Mouse (Mus musculus): ENCODE measurements around the gene Scnn1b.

Gene Scnn1b

GRCm38 (mm10) chr7:121913944-121914343 lies 49.1 kb downstream of the Scnn1b start:
- no peak for DNase-seq (ENCODE audit: low spot score in 2 of 2)

DNA sequence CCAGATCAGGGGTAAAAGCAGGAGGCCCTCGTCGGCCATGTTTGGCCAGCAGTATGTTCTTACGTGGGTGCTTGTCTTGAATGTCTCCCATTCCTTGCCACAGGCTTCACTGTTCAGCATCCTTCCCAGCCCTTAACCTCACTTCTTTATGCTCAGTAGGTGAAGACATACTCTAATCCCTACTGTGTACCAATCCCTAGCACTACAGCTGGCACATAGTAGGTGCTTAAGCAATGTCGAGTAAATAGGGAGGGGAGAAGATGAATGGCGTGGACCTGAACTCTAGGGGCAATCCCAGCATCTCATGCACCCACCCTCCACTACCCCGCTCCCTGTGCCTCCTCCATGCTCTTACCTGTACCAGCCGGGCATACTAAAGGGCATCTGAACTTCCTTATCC lies 59.5 kb downstream of the Scnn1b start:
- no peak for DNase-seq (ENCODE audit: low spot score in 2 of 2)

GRCm38 (mm10) chr7:121927882-121928281 lies 63.0 kb downstream of the Scnn1b start:
- DNase-seq (ENCODE audit: low spot score in 2 of 2), result no peak

DNA sequence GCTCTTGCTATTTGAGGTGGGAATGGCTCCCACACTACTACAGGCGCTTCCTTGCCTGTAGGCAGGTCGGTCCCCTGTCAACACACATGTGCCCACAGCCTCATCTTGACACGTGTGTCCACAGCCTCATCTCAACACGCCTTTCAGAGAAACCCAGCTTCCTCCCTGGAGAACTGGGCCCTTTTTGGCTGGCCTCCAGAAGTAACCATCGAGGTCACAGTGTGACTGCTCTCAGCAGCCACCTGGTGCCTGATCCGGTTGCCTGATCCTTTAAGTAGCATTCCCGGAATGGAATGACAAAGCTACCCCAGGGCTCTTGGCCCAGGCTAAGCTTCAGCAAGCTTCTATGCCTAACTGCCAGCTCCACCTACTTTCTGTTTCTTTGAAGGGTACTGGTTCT lies 66.4 kb downstream of the Scnn1b start:
- DNase-seq (ENCODE audit: low spot score in 2 of 2), result no peak

DNA sequence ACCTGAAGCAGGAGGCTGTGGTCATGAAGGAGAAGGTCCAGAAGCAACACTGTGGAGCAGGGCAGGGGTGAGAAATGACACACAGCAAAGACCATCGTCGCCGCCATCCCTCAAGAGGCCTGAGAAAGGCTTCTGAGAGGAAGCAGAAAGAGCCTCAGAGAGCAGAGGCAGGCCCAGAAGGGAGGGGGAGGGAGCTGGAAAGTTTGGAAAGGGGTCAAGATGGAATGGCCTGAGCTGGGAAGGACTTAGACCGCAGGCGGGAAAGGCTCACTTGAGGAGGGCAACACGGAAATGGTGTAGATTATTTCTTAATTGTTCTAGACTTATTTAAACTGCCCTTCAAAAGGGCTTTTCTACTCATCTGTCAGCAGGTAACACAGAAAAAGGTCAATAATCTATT lies 68.8 kb downstream of the Scnn1b start:
- no peak for DNase-seq (ENCODE audit: low spot score in 2 of 2)

- DNase-seq (ENCODE audit: low spot score in 2 of 2), result no peak
Observed at GRCm38 (mm10) chr7:121934346-121934745, 69.5 kb downstream of the Scnn1b start.

- DNase-seq (ENCODE audit: low spot score in 2 of 2), result no peak
Observed at GRCm38 (mm10) chr7:121935906-121936794, 71.3 kb downstream of the Scnn1b start.

DNA sequence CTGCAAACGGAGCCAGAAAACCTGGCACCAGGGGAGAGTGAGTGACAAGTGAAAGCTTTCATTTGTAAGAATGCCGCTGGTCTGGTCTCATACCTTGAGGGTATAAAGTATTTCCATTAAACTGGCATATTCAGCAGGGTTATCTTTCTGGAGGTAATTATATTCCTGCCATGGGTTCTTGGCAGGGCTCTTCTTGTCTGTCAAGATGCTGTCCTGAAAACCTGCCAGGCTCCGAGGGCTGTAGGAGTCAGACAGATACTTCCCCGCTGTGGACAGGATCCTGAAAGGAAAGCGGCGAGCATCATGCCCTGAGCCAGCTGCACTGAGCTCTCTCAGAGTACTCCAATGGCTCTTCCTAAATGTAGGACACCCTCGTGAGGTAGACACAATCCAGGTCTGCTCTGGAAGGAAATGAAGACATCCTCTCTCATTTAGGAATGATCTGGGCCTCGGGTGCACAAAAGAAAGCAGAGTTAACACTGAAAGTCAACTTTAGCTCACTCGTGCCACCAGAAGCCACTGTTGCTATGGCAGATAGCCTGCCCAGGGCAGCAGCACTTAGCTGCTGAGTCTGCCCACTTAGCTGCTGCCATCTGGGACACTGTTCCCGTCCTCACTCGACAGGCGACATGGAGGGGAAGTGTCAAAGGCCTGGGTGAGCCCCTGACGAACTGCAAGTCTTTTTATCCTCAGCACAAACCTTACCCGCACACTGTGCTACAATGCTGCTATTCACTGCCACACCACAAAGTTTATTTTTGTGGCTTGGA lies 72.2 kb downstream of the Scnn1b start:
- DNase-seq (ENCODE audit: low spot score in 2 of 2), result no peak

DNA sequence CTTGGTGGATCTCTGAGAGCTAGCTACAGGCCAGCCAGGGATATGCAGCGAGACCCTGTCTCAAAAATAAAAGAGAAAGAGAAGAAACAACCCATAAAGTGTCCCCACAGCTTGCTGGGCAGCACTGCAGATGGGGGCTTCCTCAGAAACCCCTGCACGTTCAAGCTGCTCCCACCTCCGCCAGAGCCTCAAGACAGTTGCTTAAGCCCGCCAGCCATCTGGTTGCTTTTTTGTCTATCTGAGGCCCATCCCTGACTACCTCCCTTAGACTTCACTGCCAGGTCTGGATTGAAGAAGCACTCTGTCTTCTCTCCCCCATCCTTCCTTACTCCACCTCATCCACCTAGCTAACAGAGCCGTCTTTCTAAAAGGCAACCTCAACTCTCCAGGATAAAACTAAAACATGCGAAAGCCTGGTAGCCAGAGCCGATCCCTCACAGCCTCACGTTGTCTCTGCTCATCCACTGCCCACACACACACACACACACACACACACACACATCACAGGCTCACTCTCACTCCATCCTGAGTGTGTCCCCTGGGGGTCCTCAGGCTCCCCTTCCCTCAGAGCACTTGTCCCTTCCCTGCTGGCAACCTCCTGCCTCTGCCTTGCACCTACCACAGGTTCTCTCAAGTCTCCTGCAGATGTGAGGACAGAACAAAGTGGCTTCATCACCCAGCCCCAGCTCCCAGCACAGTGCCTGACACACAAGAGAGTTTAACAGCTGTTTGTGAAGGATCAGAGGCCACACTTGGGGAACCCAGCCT lies 73.5 kb downstream of the Scnn1b start:
- no peak for DNase-seq (ENCODE audit: low spot score in 2 of 2)

DNA sequence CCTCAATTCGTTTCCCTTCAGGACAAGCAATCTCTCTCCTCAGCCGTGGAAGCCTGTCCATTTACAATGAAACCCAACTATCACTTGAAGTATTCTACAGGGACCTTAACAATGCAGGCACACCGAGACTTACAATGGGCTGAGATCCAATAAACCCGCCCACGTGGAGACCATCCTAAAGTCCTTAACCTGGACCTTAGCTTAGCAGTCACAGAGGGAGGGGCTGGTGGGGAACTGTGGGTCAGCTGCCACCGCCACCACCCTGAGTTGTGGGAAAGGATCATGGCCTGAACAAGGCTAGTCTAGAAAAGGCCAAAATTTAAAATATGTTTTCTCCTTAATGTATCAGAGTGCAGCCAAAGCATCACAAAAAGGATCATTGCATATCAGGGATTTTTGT lies 74.4 kb downstream of the Scnn1b start:
- DNase-seq (ENCODE audit: low spot score in 2 of 2), result no peak

DNA sequence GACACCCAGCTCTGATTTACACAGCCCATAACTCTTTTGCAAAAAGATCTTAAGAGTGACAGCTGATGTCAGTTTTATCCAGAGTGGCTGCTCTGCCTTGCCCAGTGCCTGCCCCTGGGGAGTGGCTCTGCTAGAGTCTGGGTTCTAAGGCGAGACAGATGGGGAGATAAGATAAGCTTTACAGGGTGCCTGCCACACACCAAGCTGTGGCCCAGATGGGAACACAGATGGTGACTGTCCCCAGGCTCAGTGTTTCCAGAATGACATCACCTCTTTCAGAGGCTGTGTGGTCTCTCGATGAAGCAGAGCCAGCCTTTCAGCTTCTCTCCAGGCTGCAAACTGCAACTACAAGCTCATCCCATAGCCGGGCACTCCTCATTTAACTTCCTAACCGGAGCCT lies 74.9 kb downstream of the Scnn1b start:
- peak; percentile 66 to 73 for DNase-seq (ENCODE audit: low spot score in 2 of 2)

DNA sequence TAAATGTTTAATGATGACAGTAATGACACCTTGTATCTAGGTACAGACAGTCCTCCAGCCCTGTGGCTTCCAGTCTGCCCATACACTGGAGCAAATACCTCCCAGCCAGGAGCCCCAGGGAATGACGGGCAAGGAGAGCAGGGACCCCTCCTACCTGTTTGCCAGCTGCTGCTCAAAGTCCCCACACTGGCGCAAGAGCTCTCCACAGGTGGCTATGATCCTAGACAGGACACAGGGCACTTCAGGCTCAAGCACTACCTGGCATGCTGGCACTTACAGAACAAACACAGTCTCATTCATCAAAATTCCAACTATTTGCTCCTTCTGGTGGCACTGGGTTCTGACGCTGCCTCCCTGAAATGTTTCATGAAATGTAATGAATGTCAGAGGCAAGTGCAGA lies 76.2 kb downstream of the Scnn1b start:
- DNase-seq (ENCODE audit: low spot score in 2 of 2), result no peak

DNA sequence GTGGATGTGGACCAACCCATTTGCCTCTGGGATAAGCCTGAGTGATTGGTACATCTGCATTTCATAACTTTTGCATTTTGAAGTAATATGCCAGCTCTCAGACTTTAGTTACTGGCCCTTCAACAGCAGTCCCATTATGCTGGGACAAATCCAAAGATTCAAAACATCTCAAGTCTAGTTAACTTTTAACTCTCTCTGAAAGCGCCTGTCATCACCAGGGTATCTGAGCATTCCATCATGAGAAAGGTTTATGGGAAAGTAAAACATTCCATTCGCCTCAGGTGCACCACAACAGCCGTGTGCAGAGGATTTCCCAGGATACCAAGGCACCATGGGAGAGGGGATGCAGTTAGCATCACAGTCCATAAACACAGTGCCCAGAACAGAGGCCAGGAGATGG lies 76.8 kb downstream of the Scnn1b start:
- DNase-seq (ENCODE audit: low spot score in 2 of 2), result no peak

- no peak for DNase-seq (ENCODE audit: low spot score in 2 of 2)
Observed at GRCm38 (mm10) chr7:121942371-121942770, 77.5 kb downstream of the Scnn1b start.

GRCm38 (mm10) chr7:121946196-121946595 lies 81.4 kb downstream of the Scnn1b start:
- DNase-seq (ENCODE audit: low spot score in 2 of 2), result no peak

GRCm38 (mm10) chr7:121947513-121947912 lies 82.7 kb downstream of the Scnn1b start:
- no peak for DNase-seq (ENCODE audit: low spot score in 2 of 2)

DNA sequence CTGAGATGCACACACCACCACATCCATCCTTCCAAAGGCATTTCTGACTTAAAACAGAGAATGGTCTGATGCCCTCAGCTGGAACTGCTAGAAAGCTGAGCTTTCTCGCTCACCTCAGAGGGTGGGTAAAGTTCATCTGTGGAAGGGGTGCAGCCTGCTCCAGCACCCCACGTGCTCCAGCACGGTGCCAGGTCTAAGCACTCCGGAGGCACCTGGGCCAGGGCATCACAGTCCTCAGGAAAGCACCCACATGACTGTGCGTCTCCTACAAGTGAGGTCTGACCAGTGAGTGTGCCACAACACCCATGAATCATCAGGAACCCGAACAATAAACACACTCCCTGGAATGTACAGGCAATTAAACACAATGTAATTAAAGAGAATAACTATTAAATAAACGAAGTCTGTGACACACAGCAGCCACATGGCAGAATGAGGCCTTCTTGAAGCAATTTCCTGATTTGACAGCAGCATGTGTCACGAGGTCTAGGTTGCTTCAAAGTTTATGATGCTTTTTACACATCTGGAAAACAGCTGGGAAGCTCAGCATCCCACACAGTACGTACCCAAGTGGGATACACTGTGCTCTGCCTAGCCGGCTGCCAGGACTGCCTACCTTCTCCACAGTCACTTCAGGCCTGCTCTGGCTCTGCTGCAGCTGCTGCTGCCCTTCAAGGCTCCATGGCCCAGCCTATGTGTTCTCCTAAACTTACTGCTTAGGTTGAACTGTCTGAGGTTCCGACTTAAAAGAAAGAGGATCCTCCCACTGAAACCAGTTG lies 90.2 kb downstream of the Scnn1b start:
- DNase-seq (ENCODE audit: low spot score in 2 of 2), result no peak

DNA sequence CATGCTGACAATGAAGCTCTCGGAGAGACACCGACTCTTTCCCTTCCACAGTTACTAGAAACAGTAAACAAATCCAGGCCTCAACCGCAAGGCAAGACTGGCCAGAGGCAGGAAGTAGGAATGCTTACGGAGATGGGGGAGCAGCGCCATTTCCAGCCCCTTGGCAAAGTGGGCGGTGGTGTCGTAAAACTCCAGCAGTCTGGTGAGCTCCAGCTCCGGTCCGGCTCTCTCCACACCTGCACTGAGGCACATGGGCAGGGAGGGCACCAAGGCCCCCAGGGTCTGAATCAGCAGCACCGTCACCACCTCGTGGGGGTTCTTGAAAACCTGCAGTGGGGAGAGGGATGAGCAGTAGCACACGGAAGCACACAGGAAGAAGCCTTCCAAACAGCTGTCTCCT lies 91.0 kb downstream of the Scnn1b start:
- DNase-seq (ENCODE audit: low spot score in 2 of 2), result no peak

- DNase-seq (ENCODE audit: low spot score in 2 of 2), result no peak
Observed at GRCm38 (mm10) chr7:121961913-121962570, 97.2 kb downstream of the Scnn1b start.

DNA sequence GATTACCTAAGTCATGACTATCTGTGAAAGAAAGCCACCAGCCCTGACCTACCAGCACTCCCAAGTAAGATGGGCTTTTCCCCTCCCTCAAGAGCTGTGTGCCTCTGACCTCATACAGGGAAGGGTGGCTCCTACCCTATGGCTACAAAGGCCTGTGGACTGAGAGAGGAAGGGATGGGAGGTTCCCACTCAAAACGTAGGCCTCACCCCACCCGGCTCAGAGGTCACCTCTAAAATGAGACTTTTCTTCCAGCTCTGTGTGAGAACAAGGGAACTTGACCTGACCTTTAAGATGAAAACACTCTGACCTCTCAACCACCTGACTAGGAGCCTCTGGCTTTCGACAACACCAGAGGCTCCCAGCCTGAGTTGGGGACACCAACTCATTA lies 97.7 kb downstream of the Scnn1b start:
- DNase-seq (ENCODE audit: low spot score in 2 of 2), result no peak

GRCm38 (mm10) chr7:121963883-121964398 lies 99.1 kb downstream of the Scnn1b start:
- DNase-seq (ENCODE audit: low spot score in 2 of 2), result no peak

Data from right cerebral cortex, postnatal 36 days (tissue).